Mouse (Mus musculus) left cerebral cortex, postnatal 36 days (tissue): ENCODE data around the gene Slbp. TPM values are rescaled to one million over a fixed set of nuclear protein-coding genes. Genes with fewer than 3 reads are reported as not detected.

Experiments
- DNase-seq, 2 experiments: peaks; one replicate each; pipeline ENCODE4 v3.0.0; 2021 to 2022; ENCODE audit warnings: low spot score in 2 of 2, mixed read lengths in 1 of 2
- intact Hi-C: fragments of 180-260 bp; cut with DNase I; formaldehyde crosslinking; loops from one replicate; pipeline ENCODE4 v1.15.1; 2025
- total RNA-seq, 2 experiments: library from RNA; stranded (reverse); gene quantifications; 2 replicates each; pipeline ENCODE4 v1.2.3; 2021

The Slbp gene
- total RNA-seq = 10 to 100 TPM; 22.5 to 26.4 TPM

GRCm38 (mm10) chr5:33651921-33652782, at the start of gene Slbp:
Gene Slbp (minus strand): TSS chr5:33652574.
- DNase-seq = peak; percentile 95 to 96

DNA sequence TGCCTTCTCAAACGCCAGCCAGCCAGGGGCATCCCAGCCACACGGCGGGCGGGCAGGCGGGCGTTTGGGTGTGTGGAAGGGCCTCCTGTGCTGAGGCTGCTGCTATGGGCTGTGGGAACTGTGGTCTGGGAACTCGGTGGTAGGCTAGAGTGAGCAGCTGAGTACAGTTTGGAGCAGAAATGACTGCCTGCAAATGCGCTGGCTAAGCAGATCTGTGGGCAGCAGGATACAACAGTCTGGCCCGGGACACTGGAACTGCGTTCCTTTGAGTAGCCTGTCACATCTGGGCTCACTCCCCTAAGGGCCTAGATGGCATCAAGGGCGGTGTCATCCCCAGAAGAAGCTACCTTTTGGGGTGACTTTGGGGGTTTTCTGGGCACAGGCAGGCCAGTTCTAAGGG, 49.5 kb upstream of the Slbp start:
- intact Hi-C loops = no loop called here
- DNase-seq = no peak

More at GRCm38 (mm10) chr5:33651921-33652782, at the start of gene Slbp:
- intact Hi-C loops = loop anchor here (10.0 kb wide), 1 partner anchor 283 kb away; the partner anchor contains the start of gene Nelfa

DNA sequence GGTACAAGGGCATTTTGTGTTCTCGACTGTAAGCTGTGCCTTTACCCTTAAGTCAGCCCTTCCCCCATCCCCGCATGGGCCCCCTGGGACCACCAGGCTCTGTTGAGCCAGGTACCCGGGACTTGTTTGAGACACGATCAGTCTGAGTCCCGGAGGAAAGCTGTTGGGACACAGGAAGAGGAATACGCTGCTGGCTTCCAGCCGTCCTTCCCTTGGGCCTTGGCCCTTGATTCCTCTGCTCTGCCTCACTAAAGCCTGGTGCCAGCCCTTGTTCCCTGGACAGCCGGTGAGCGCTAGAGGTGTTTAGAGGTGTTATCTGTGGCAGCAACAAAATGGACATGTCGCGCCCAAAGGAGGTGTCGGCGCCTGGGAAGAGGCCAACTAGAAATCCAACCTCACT, 47.6 kb upstream of the Slbp start:
- no peak for DNase-seq

GRCm38 (mm10) chr5:33698669-33699068, 46.3 kb upstream of the Slbp start:
- DNase-seq = no peak
- intact Hi-C loops = no loop called here

More for the DNA sequence above, 47.6 kb upstream of the Slbp start:
- intact Hi-C loops = no loop called here

DNA sequence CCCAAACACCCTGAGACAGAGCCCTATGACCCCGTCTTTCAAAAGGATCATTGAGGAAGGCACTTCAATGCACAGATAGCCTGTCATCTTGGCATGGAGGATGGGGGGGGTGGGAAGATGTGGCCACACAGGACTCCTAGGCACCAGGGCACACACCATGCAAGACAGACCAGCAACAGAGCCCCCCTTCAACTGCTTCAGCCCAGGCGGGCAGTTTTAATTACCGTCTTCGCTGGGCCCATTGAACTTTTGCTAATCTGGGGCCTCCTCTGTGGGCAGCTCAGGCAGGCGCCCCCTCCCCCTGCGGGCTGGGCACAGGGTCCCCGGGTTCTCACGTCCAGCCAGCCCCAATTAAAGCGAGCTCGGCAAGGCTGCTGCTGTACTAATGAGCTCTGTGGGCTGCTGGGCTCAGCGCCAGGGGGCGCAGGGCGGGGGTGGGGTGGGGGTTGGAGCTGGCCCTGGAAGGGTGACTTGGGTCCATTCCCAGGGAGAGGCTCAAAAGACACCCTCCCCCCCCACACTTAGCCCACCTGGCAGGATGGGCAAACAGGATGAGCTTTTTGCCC, 45.7 kb upstream of the Slbp start:
- intact Hi-C loops = no loop called here
- peak in 1 of 2 experiments; percentile 36 for DNase-seq

DNA sequence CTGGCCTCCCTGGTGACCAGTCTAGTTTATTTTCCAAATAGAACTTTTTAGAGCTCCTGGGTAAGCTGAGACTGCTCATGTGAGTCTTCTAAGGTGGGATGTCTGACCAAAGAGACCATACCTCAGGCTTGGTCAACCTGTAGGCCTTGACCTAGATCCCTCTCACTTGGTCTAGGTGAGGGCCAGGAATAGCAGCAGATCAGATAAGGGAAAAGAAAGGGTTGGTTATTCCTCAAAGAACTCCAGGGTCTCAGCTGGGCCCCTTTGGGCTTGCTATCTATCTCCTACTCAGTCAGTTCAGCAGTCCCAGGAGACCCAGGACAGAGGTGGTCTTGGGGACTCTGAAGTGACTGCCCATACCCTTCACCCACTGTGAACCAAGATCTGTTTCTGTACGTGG, 45.2 kb upstream of the Slbp start:
- intact Hi-C loops = no loop called here

DNA sequence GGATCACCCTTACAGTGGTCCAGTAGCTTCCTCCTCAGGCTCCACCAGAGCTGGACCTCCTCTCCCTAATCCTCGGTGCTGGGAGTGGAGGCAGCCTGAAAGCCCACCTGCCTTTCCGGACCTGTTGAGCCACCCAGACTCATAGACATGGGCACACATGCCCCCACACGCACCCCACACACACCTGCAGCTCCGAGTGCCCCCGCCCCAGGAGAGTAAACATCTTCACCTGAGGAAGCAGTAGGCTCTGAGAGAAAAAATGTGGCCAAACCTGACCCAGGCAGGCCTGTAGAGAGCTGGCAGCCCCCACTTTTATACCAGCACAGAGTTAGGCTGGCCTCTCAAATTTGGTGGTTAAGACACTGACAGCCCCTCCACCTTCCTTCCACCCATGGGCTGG, 44.1 kb upstream of the Slbp start:
- no peak for DNase-seq
- intact Hi-C loops = no loop called here

More for the DNA sequence above, 45.2 kb upstream of the Slbp start:
- DNase-seq = no peak

- intact Hi-C loops = no loop called here
- DNase-seq = no peak
These were observed 43.3 kb upstream of the Slbp start for GRCm38 (mm10) chr5:33695718-33696121.

GRCm38 (mm10) chr5:33694848-33695717, 42.7 kb upstream of the Slbp start:
- intact Hi-C loops = no loop called here
- peak; percentile 24 to 50 for DNase-seq

DNA sequence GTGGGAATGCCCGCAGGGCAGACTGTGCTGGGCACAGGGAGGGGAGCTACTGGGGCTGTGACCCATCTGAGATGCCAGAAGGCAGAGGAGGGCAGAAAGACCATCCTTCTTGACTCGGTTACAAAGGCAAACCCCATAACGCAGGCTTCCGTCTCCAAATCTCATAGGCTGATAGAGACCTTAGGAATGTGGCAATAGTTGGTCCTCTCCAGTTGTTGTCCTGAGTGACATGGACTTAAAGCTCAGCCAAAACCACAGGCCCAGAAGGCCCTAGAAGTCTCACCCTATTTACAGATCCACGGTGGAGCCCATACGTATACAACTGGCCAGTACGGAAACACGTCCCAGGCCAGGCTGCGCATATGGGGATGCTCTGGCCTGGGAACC, 42.1 kb upstream of the Slbp start:
- intact Hi-C loops = no loop called here
- no peak for DNase-seq

- intact Hi-C loops = no loop called here
- no peak for DNase-seq
These were observed 40.0 kb upstream of the Slbp start for GRCm38 (mm10) chr5:33692393-33692792.

- no peak for DNase-seq
- intact Hi-C loops = loop anchor here (5.0 kb wide), 1 partner anchor 32 kb away; the partner anchor contains the start of gene Fgfr3
These were observed 37.7 kb upstream of the Slbp start for GRCm38 (mm10) chr5:33689852-33690645.

DNA sequence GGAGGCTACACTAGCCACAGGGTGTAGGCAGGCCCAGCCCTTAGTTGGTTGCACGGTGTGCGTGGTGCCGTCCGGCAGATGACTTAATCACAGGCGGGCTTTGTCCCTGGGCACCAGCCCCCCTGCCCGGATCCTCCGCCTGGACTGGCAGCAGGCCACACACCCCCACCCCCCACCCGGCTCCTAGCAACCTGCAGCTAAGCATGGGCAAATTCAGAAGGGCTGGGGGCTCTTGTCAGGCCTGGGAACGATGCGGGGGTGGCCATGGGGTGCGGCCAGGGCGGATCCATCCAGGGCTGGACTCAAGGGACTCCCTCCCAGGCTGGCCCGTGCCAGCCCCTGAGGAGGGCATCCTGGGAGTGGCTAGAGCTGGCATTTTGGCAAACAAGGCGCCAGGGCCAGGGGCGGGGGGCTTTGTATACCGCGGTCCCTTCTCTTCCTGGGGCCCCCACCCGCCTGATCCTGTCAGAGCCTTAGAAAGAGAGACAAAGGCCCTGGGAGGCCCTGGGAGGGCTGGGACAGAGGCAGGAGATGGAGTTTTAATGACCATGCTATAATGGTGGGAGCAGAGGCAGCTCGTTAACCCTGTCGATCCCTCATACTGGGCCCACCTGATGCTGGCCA, 37.0 kb upstream of the Slbp start:
- DNase-seq = no peak
- intact Hi-C loops = loop anchor here (5.0 kb wide), 1 partner anchor 33 kb away; the partner anchor contains the start of gene Fgfr3

- intact Hi-C loops = loop anchor here (5.0 kb wide), 1 partner anchor 34 kb away; the partner anchor contains the start of gene Fgfr3
- DNase-seq = no peak
These were observed 36.2 kb upstream of the Slbp start for GRCm38 (mm10) chr5:33688278-33689220.

GRCm38 (mm10) chr5:33687142-33687541, 34.8 kb upstream of the Slbp start:
- DNase-seq = no peak
- intact Hi-C loops = loop anchor here (5.0 kb wide), 1 partner anchor 35 kb away; the partner anchor contains the start of gene Fgfr3

GRCm38 (mm10) chr5:33684932-33685331, 32.6 kb upstream of the Slbp start:
- DNase-seq = no peak
- intact Hi-C loops = loop anchor here (2.0 to 5.0 kb wide), 2 partner anchors 37 to 54 kb away; partner anchors contain the start of gene Fgfr3

DNA sequence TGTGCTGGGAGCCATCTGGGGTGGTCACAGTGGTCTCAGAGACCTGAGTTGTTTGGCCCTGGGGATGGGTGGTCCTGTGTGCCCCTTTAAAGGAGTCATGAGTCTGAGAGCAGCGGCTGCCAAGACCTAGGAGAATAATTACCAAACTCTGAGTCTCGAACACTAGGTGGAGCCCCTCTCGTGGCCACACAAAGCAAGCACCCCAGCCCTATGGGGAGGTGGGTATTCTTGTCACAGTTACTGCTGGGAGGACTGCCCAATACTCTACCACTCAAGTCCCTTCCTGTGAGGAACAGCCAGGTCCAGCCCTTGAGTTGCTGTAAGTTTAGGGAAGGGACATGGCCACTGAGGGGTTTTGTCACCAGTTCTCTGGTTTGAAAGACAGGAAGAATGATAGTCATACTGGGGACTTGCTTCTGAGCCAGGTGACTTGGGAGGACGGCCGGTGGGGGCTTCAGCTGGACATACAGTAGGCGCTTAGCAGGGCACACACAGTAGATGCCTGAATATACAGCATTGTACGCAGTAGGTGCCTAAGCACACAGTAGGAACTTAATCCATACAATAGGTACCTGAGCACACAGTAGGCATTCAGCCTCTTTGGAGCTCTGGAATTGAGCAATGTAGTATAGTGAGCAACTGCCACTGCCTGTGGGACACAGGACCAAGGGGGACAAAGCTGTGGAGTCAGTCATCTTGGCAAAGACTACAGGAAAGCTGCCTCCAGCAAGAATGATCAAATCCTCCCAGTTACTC, 31.7 kb upstream of the Slbp start:
- intact Hi-C loops = loop anchor here (2.0 kb wide), 1 partner anchor 55 kb away; no protein-coding TSS in a partner anchor
- no peak for DNase-seq
